8 mouse cellular contexts compared by ENCODE assay signal in genomic region chrX:20060096-20060768, GRCm38 (mm10). TPM values are rescaled to one million over a fixed set of nuclear protein-coding genes. Genes with fewer than 3 reads are reported as not detected.
DNase-seq lines count a peak whose midpoint lies in the region; ATAC-seq and TF ChIP-seq lines count a peak whose summit lies in the region.

No protein-coding gene starts in this region.

- ATAC-seq in megakaryocyte, adult 5-6 weeks (ENCODE audit: poor library complexity, severe bottlenecking) = no peak
- ATAC-seq in forebrain, embryonic 16.5 days = peak; percentile 76
- ATAC-seq in intestine, embryonic 14.5 days (replicated peaks; ENCODE audit: low FRiP score, low TSS enrichment, low read depth) = no peak
- peak; percentile 32 for ATAC-seq in lung, embryonic 15.5 days (ENCODE audit: borderline replicate concordance, extremely low read depth, low FRiP score, low TSS enrichment)

- peak; percentile 58 for DNase-seq in intestine, embryonic 14.5 days (ENCODE audit: low spot score)
- peak; percentile 11 for DNase-seq in right cerebral cortex, postnatal 14 days
- no peak for DNase-seq in layer of hippocampus, postnatal 36 days

- peak overlapping the region; percentile 45 for H3K9ac ChIP-seq in forebrain, embryonic 16.5 days (replicated peaks; ENCODE audit: low read depth, low read length)
- H3K9ac ChIP-seq in intestine, embryonic 14.5 days (ENCODE audit: low read length) = 0 out of 2 replicates have a peak overlapping the region, but pooled peaks have one; percentile 7
- H3K9ac ChIP-seq in lung, embryonic 15.5 days = peak overlapping the region; percentile 41; the same call in 1 of the 2 replicates

- no peaks in the 10 kb centered on the region for H3K36me3 ChIP-seq in megakaryocyte, embryonic 14.5 days (replicated peaks; ENCODE audit: low read length)
- H3K36me3 ChIP-seq in forebrain, embryonic 16.5 days (ENCODE audit: control insufficient read depth, insufficient read depth) = no peaks in the 10 kb centered on the region
- H3K36me3 ChIP-seq in intestine, embryonic 14.5 days (ENCODE audit: control insufficient read depth, insufficient read depth, low read length) = no peaks in the 10 kb centered on the region
- H3K36me3 ChIP-seq in lung, embryonic 15.5 days = no peaks in the 10 kb centered on the region

- no peak overlapping the region for H3K27ac ChIP-seq in bone marrow, adult 2 months (ENCODE audit: control insufficient read depth, insufficient read depth, low read depth, low read length, poor library complexity)
- no peak overlapping the region for H3K27ac ChIP-seq in forebrain, embryonic 16.5 days (ENCODE audit: low read length)
- no peak overlapping the region for H3K27ac ChIP-seq in intestine, embryonic 14.5 days (ENCODE audit: low read depth)
- no peak overlapping the region for H3K27ac ChIP-seq in lung, embryonic 15.5 days

- peak overlapping the region; percentile 74 for H3K4me2 ChIP-seq in forebrain, embryonic 16.5 days (ENCODE audit: low read length)
- H3K4me2 ChIP-seq in intestine, embryonic 14.5 days (ENCODE audit: low read length) = peak overlapping the region; percentile 65
- H3K4me2 ChIP-seq in lung, embryonic 15.5 days = peak overlapping the region; percentile 78

- TF ChIP-seq POLR2A in bone marrow, adult 2 months (IDR thresholded peaks at IDR 0.05; ENCODE audit: borderline replicate concordance, control insufficient read depth, low read depth, low read length) = no peak

- 18% methylated on average over 65 of the region's 65 CpGs for WGBS in bone marrow, adult 2 months
- WGBS in forebrain, embryonic 16.5 days = 15% methylated on average over 65 of the region's 65 CpGs
- 24% methylated on average over 57 of the region's 65 CpGs for WGBS in intestine, embryonic 14.5 days
- 15% methylated on average over 65 of the region's 65 CpGs for WGBS in lung, embryonic 15.5 days

- no peak for TF ChIP-seq CTCF in bone marrow, adult 2 months (IDR thresholded peaks at IDR 0.05; ENCODE audit: control insufficient read depth, insufficient read depth, low read length)

- H3K27me3 ChIP-seq in megakaryocyte, embryonic 14.5 days (replicated peaks) = peaks cover 58% of the 10 kb centered on the region
- no peaks in the 10 kb centered on the region for H3K27me3 ChIP-seq in forebrain, embryonic 16.5 days (replicated peaks; ENCODE audit: control insufficient read depth, insufficient read depth, low read length)
- H3K27me3 ChIP-seq in intestine, embryonic 14.5 days (replicated peaks; ENCODE audit: control insufficient read depth, insufficient read depth, low read length) = peaks cover 8% of the 10 kb centered on the region
- H3K27me3 ChIP-seq in lung, embryonic 15.5 days = peaks cover 7% of the 10 kb centered on the region

- peaks cover 21% of the 10 kb centered on the region for H3K4me1 ChIP-seq in megakaryocyte, embryonic 14.5 days
- no peaks in the 10 kb centered on the region for H3K4me1 ChIP-seq in bone marrow, adult 2 months (ENCODE audit: control insufficient read depth, insufficient read depth, low read length)
- no peaks in the 10 kb centered on the region; the same call in 1 of the 2 replicates for H3K4me1 ChIP-seq in forebrain, embryonic 16.5 days (replicated peaks; ENCODE audit: control insufficient read depth, insufficient read depth, low read length)
- H3K4me1 ChIP-seq in intestine, embryonic 14.5 days (replicated peaks; ENCODE audit: control insufficient read depth, insufficient read depth, low read length) = no peaks in the 10 kb centered on the region
- H3K4me1 ChIP-seq in lung, embryonic 15.5 days = no peaks in the 10 kb centered on the region

- H3K9me3 ChIP-seq in megakaryocyte, embryonic 14.5 days = peaks cover 22% of the 10 kb centered on the region
- H3K9me3 ChIP-seq in forebrain, embryonic 16.5 days (ENCODE audit: control insufficient read depth, low read length) = no peaks in the 10 kb centered on the region
- H3K9me3 ChIP-seq in intestine, embryonic 14.5 days (ENCODE audit: control insufficient read depth, low read length) = 0 out of 2 replicates have a peak, but pooled peaks cover 2% of the 10 kb centered on the region
- H3K9me3 ChIP-seq in lung, embryonic 15.5 days = no peaks in the 10 kb centered on the region

- H3K4me3 ChIP-seq in megakaryocyte, embryonic 14.5 days (replicated peaks) = peak overlapping the region; percentile 87
- H3K4me3 ChIP-seq in bone marrow, adult 2 months (replicated peaks; ENCODE audit: control insufficient read depth, low read depth, low read length) = peak overlapping the region; percentile 32
- H3K4me3 ChIP-seq in forebrain, embryonic 16.5 days (replicated peaks; ENCODE audit: low read length) = peak overlapping the region; percentile 50
- H3K4me3 ChIP-seq in intestine, embryonic 14.5 days (ENCODE audit: low read depth, low read length) = peak overlapping the region; percentile 39
- H3K4me3 ChIP-seq in lung, embryonic 15.5 days = peak overlapping the region; percentile 48

RNA-seq across cellular contexts. Expression of gene Chst7, which starts 0.9 kb away (rescaled TPM):
- not detected in 2 replicates for polyA plus RNA-seq in megakaryocyte, embryonic 14.5 days (2012; ENCODE audit: insufficient read depth, low replicate concordance)
- total RNA-seq in megakaryocyte, adult 5-6 weeks (2015) = not detected in 2 replicates
- total RNA-seq in megakaryocyte, adult 5-6 weeks (2017) = not detected in 2 replicates
- not detected in 2 replicates for polyA plus RNA-seq in bone marrow, adult 2 months (2011; ENCODE audit: insufficient read depth, insufficient read length, low replicate concordance, missing spikeins)
- 3.7 and 5.4 TPM in 2 replicates for polyA plus RNA-seq in forebrain, embryonic 16.5 days (2015; fragmentation: Nextera tagmentation; extraction: Ambion mirVana)
- polyA plus RNA-seq in intestine, embryonic 14.5 days (2014; fragmentation: Nextera tagmentation; extraction: Ambion mirVana) = 3.6 and 3.9 TPM in 2 replicates
- polyA plus RNA-seq in lung, embryonic 15.5 days (2015; fragmentation: Nextera tagmentation; extraction: Ambion mirVana) = 6.7 and 6.9 TPM in 2 replicates
- 1 to 10 TPM; 2.5 to 3.8 TPM for total RNA-seq in layer of hippocampus, postnatal 36 days (2021)

Comparison
In these comparisons a context has a peak if more than half of its experiments do, and no peak if none do; other contexts are left out.
1. H3K4me3 ChIP-seq: peak in every context shown above with its lines; median percentile 87 in megakaryocyte, embryonic 14.5 days; 50 in forebrain, embryonic 16.5 days; 48 in lung, embryonic 15.5 days; 39 in intestine, embryonic 14.5 days; 32 in bone marrow, adult 2 months.
2. ATAC-seq: peak in forebrain, embryonic 16.5 days (single experiment) and lung, embryonic 15.5 days (single experiment); none in megakaryocyte, adult 5-6 weeks (single experiment) and intestine, embryonic 14.5 days (single experiment).
3. DNase-seq: peak in intestine, embryonic 14.5 days (single experiment) and right cerebral cortex, postnatal 14 days (single experiment); none in layer of hippocampus, postnatal 36 days (0 of 2).
4. Peak in every context shown above with its lines, with median percentiles within 50 percentile points of each other: H3K4me2 ChIP-seq and H3K9ac ChIP-seq.